Mouse (Mus musculus) small intestine, adult 2 months (tissue): ENCODE data around the gene Ascl1. TPM values are rescaled to one million over a fixed set of nuclear protein-coding genes. Genes with fewer than 3 reads are reported as not detected.
A peak's percentile ranks its signal among the peaks of the same experiment; 100 is the strongest.

Source experiments
- H3K27ac ChIP-seq: fragments of 200-500 bp; 2 replicates; pipeline ENCODE4 v1.5.1; 2012; ENCODE audit warnings: low read depth, low read length, control low read depth, inconsistent platforms; ENCODE audit not compliant: insufficient read depth
- H3K27me3 ChIP-seq: fragments of 200-500 bp; 2 replicates; pipeline ENCODE4 v1.6.1; 2012; ENCODE audit warnings: mild to moderate bottlenecking, moderate library complexity, low read length, inconsistent platforms; ENCODE audit not compliant: control insufficient read depth, insufficient read depth
- H3K36me3 ChIP-seq: fragments of 200-500 bp; 2 replicates; pipeline ENCODE4 v1.6.1; 2012; ENCODE audit warnings: mild to moderate bottlenecking, low read length, control low read depth, inconsistent platforms; ENCODE audit not compliant: control insufficient read depth, insufficient read depth
- H3K4me1 ChIP-seq: fragments of 200-500 bp; 2 replicates; pipeline ENCODE4 v1.6.1; 2012; ENCODE audit warnings: low read length, inconsistent platforms, mixed read lengths; ENCODE audit not compliant: control insufficient read depth, insufficient read depth, insufficient read length
- H3K4me3 ChIP-seq: fragments of 200-500 bp; 2 replicates; pipeline ENCODE4 v1.5.1; 2012; ENCODE audit warnings: low read depth, mild to moderate bottlenecking, control low read depth, inconsistent platforms, low read length, moderate library complexity
- CTCF ChIP-seq: fragments of 200-500 bp; IDR thresholded peaks from 2 replicates; pipeline ENCODE4 v1.5.1; 2012; ENCODE audit warnings: low read depth, mild to moderate bottlenecking, control low read depth, inconsistent platforms, low read length, moderate library complexity, mixed read lengths; ENCODE audit not compliant: insufficient replicate concordance, insufficient read length; ENCODE audit errors: extremely low read depth
- POLR2A ChIP-seq: fragments of 200-500 bp; IDR thresholded peaks from 2 replicates; pipeline ENCODE4 v1.6.1; 2012; ENCODE audit warnings: low read depth, mild to moderate bottlenecking, control low read depth, inconsistent platforms, low read length, moderate library complexity
- WGBS: fragments of 180-500 bp; shearing (Covaris S2); methylation state at CpG from one replicate; pipeline ENCODE4 v1.1.7; 2018; 5-methylcytosine and 5-hydroxymethylcytosine counted together
- polyA plus RNA-seq: library from polyadenylated mRNA; depleted of rRNA; stranded (reverse); fragments of >200 nt; gene quantifications from 2 replicates; pipeline ENCODE4 v1.2.3, GENCODE M21; 2012; rRNA removed

Ascl1 gene
- polyA plus RNA-seq = 0.24 and 0.27 TPM in 2 replicates

DNA sequence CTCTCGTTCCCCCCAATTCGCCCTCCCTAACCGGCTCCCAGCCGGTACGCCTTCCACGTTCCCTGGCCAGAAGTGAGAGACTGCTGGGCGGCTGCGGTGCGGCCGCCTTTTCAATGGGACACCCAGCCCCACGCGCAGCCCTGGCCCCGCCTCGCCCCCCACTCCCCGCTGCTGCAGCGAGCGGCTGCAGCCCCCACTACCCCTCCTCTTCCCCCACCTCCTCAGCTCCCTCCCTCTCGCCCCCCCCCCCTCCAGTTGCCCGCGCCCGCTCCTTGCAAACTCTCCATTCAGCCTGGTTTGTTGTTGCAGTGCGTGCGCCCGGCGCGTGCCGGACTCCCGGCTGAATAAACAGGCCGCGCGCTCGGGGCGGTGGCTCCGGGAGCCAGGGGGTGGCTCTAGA lies at the start of gene Ascl1:
TSS of gene Ascl1 (minus strand) at position 85 of the 400 bp plus-strand sequence.
- Histone ChIP-seq H3K4me3 (peak within 1 kb of the TSS; percentile 39), H3K27ac (no peak within 1 kb of the TSS), H3K27me3 (peaks cover 18% of the 10 kb centered on the region), H3K4me1 (no peaks in the 10 kb centered on the region), H3K36me3 (no peaks in the 10 kb centered on the region)
- TF ChIP-seq POLR2A (no peak), CTCF (no peak)
- under 1% methylated on average over 33 of the region's 34 CpGs for WGBS

DNA sequence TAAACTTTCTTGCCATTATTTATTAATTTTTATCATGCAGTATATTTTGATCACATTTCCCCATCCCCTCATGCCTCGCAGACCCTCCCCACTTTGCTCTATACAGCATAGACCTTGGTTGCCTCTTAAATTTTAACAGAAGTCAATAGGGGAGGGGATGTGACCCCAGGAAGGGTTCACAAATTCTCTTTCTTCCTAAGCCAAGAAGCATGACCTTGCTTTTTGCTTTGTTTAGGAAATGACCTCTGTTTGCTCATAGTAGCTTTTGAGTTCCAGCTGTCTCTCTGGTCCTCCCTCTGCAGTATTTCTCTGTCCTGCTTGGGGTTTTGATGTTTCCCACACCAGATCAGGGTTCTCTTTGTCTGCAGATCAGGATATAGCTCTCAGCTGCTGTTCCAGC lies 40.7 kb upstream of the Ascl1 start:
- no peak overlapping the region for H3K4me3 ChIP-seq
- no peaks in the 10 kb centered on the region for H3K4me1 ChIP-seq
- no peak overlapping the region for H3K27ac ChIP-seq
- 74% methylated on average over 1 of the region's 1 CpGs for WGBS
- H3K36me3 ChIP-seq = no peaks in the 10 kb centered on the region
- no peaks in the 10 kb centered on the region for H3K27me3 ChIP-seq
- no peak for TF ChIP-seq CTCF
- no peak for TF ChIP-seq POLR2A

DNA sequence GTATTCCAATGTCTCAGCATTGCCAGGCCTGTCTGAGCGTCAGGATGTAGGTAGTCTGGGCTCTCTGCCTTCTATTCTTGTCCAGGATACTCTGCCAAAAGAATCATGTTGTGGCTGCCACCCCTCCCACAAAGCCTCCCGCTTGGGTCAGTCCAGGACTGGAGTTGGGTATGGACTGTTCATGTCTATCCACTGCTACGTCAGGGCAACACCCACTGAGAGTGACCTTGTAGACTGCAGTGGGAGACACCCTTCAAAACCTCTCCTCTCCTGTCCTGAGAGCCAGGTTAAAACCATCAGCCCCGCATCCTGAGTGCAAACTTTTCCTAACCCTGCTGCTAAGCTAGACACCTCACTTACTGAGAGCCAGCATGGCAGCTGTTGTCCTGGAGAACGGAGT lies 28.2 kb upstream of the Ascl1 start, which contains the start of gene Pah:
TSS of gene Pah (plus strand) at position 150 of the 400 bp plus-strand sequence.
- H3K4me3 ChIP-seq = no peak within 1 kb of the TSS
- H3K36me3 ChIP-seq = no peaks in the 10 kb centered on the region
- no peaks in the 10 kb centered on the region for H3K4me1 ChIP-seq
- WGBS = 77% methylated on average over 5 of the region's 5 CpGs
- TF ChIP-seq POLR2A (no peak), CTCF (no peak)
- H3K27ac ChIP-seq = no peak within 1 kb of the TSS
- no peaks in the 10 kb centered on the region for H3K27me3 ChIP-seq

DNA sequence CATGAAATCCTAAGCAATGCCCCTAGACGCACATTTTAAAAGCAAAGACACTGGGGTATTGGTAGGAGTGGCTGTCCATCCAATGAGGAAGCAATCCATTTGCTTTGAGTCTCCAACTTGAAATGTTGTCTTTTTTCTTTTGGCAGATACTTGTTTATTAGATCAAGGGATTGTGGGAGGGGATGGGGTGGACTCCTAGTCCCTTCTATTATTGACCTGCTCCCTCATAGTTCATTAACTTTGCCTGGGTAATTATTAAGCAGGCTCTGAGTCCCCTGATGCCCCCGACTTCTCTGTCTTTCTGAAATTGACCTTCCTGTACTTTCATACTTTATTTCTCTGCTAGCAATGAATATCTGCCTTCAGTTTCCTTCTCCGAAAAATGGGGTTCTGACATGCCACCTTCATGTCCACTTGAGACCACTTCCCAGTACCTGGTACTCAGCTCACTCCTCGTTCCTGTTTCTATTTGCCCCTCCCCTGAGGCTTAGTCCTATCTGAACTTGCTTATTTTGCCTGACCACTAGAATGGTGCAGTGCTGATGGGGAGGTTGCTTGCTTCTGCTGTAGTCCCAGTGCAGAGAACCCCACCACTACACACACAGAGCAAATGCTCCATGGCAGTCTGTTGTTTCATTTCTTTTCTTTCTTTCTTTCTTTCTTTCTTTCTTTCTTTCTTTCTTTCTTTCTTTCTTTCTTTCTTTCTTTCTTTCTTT lies 27.1 kb upstream of the Ascl1 start:
- no peaks in the 10 kb centered on the region for H3K36me3 ChIP-seq

DNA sequence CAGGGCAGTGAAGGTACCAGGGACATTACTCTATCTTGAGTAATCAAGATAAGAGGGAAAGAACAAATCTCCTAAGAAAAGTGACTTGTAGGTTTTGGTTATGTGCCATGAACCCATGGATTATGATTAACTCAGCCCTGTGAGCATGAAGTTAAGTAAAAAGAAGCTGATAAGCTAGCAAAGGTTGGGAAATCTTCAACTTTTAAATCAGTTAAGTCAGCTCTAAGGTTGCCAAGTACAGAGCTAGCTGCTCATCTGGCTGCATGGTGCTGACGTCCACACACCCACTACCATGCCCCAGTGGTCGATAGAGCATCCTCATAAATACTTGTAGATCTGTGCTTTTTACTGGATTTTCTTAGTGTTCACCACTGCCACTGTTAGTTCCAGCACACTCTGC lies 25.1 kb upstream of the Ascl1 start:
- H3K27ac ChIP-seq = no peak overlapping the region
- no peaks in the 10 kb centered on the region for H3K4me1 ChIP-seq
- no peaks in the 10 kb centered on the region for H3K27me3 ChIP-seq
- H3K4me3 ChIP-seq = no peak overlapping the region
- TF ChIP-seq CTCF = no peak
- no peak for TF ChIP-seq POLR2A
- WGBS = 45% methylated on average over 2 of the region's 2 CpGs
- H3K36me3 ChIP-seq = no peaks in the 10 kb centered on the region

More for the DNA sequence above, 27.1 kb upstream of the Ascl1 start:
- no peaks in the 10 kb centered on the region for H3K27me3 ChIP-seq
- H3K4me3 ChIP-seq = no peak overlapping the region
- no peak overlapping the region for H3K27ac ChIP-seq
- H3K4me1 ChIP-seq = no peaks in the 10 kb centered on the region
- TF ChIP-seq CTCF (no peak), POLR2A (no peak)
- 32% methylated on average over 4 of the region's 4 CpGs for WGBS

DNA sequence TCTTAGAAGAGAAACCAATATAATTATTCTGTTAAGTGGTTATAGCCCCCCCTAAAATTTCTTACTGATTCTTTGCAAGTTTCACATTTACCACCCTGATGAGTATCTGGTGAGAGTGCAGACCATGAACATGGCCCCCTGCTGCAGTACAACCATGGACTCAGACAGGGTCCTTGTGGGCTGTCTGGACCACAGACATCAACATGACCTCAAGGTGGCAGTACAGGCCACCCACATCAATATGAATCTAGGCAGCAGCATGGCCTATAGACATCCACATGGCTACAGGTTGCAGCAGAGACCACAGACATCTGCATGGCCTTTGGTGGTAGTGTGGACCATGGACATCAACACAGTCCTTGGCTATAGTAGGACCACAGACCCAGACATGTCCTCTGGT lies 19.6 kb upstream of the Ascl1 start:
- H3K36me3 ChIP-seq = no peaks in the 10 kb centered on the region
- no peak for TF ChIP-seq POLR2A
- no peak for TF ChIP-seq CTCF
- no peak overlapping the region for H3K4me3 ChIP-seq
- H3K27me3 ChIP-seq = no peaks in the 10 kb centered on the region
- no peak overlapping the region for H3K27ac ChIP-seq
- H3K4me1 ChIP-seq = no peaks in the 10 kb centered on the region

DNA sequence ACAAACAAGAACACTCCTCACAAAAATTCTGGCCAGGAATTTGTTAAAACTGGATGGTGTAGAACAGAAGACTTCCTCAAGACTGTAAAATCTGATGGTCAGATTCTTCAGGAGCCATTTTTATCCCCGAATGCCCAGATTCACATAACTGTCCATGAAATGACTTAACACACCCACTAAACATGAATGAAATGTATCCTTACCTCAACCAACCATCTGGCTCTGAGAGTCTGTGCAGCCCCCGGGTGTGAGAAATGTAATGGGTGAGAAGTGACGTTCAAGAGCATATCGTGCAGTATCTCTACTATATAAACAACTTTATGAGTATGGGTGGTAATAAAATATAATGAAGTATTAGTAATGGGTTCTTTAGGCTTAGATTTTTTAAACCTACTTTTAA lies 15.1 kb upstream of the Ascl1 start:
- no peaks in the 10 kb centered on the region for H3K36me3 ChIP-seq
- H3K27ac ChIP-seq = no peak overlapping the region
- H3K4me1 ChIP-seq = no peaks in the 10 kb centered on the region
- H3K27me3 ChIP-seq = no peaks in the 10 kb centered on the region
- no peak for TF ChIP-seq POLR2A
- TF ChIP-seq CTCF = no peak
- H3K4me3 ChIP-seq = no peak overlapping the region
- 60% methylated on average over 4 of the region's 4 CpGs for WGBS
